Mouse (Mus musculus) hindbrain, embryonic 15.5 days (tissue): ENCODE results near the gene Ptpra. TPM values are rescaled to one million over a fixed set of nuclear protein-coding genes. Genes with fewer than 3 reads are reported as not detected.

Experiments
- ATAC-seq: fragments of 200-750 bp; cut with Nextera tagmentation; 2 replicates; pipeline ENCODE4 v1.8.0; 2017; ENCODE audit warnings: low read depth, moderate number of reproducible peaks, moderate TSS enrichment; ENCODE audit not compliant: low FRiP score
- H3K27ac ChIP-seq: fragments of 300-500 bp; sonication (generic); replicated peaks from 2 replicates; pipeline ENCODE4 v1.5.1; 2015; ENCODE audit warnings: mild to moderate bottlenecking, inconsistent platforms
- H3K27me3 ChIP-seq: fragments of 300-500 bp; sonication (generic); 2 replicates; pipeline ENCODE4 v1.6.1; 2015; ENCODE audit warnings: control low read depth, inconsistent platforms
- H3K36me3 ChIP-seq: fragments of 300-500 bp; sonication (generic); 2 replicates; pipeline ENCODE4 v1.6.1; 2015; ENCODE audit warnings: control low read depth, inconsistent platforms
- H3K4me1 ChIP-seq: fragments of 300-500 bp; sonication (generic); replicated peaks from 2 replicates; pipeline ENCODE4 v1.6.1; 2015; ENCODE audit warnings: control low read depth, inconsistent platforms
- H3K4me2 ChIP-seq: fragments of 300-500 bp; sonication (generic); 2 replicates; pipeline ENCODE4 v1.6.1; 2015; ENCODE audit warnings: moderate library complexity, mild to moderate bottlenecking, inconsistent platforms
- H3K4me3 ChIP-seq: fragments of 300-500 bp; sonication (generic); 2 replicates; pipeline ENCODE4 v1.5.1; 2015; ENCODE audit warnings: mild to moderate bottlenecking, inconsistent platforms
- H3K9ac ChIP-seq: fragments of 300-500 bp; sonication (generic); 2 replicates; pipeline ENCODE4 v1.6.1; 2015; ENCODE audit warnings: inconsistent platforms
- H3K9me3 ChIP-seq: fragments of 300-500 bp; sonication (generic); 2 replicates; pipeline ENCODE4 v1.6.1; 2016; ENCODE audit warnings: control low read depth, inconsistent platforms
- WGBS: fragments of 180-500 bp; shearing (Covaris S2); methylation state at CpG from one replicate; pipeline ENCODE4 v1.1.7; 2015; 5-methylcytosine and 5-hydroxymethylcytosine counted together
- microRNA-seq: library from miRNA; unstranded; fragments of <30 nt; microRNA quantifications from one replicate; pipeline ENCODE4, GENCODE M21; 2016
- polyA plus RNA-seq: library from polyadenylated mRNA; unstranded; fragments of >200 nt; fragmentation: Nextera tagmentation; extraction: Ambion mirVana; gene quantifications from 2 replicates; pipeline ENCODE4 v1.2.1, GENCODE M21; 2015

Ptpra gene
- polyA plus RNA-seq, 1 experiment from 2014 or later = 145 TPM

DNA sequence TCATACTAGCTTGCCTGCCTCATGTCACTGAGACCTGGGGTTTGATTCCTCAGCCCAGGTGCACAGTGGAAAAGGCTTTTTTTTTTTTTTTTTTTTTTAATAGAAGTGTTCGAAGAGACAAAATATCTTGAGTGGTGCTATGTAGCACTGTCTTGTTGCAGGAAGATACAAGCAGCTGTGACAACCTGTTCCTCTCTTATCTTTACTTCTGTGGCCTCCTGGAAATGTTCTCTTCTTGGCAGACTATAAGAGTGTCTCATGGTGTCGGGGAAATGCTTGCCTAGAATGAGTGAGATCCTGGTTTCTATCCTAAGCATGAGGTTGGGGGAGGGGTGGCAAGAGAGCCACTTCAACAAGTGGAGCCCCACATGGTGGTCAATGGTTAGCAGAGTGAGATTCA, 138.3 kb downstream of the Ptpra start:
- H3K9me3 ChIP-seq = no peaks in the 10 kb centered on the region
- WGBS = 94% methylated on average over 2 of the region's 2 CpGs
- no peak overlapping the region for H3K4me3 ChIP-seq
- no peak overlapping the region for H3K27ac ChIP-seq
- no peaks in the 10 kb centered on the region for H3K4me1 ChIP-seq
- ATAC-seq = no peak
- H3K27me3 ChIP-seq = no peaks in the 10 kb centered on the region
- H3K9ac ChIP-seq = no peak overlapping the region
- peaks cover 16% of the 10 kb centered on the region; the same call in 1 of the 2 replicates for H3K36me3 ChIP-seq
- no peak overlapping the region for H3K4me2 ChIP-seq

GRCm38 (mm10) chr2:130589157-130589556, 139.1 kb downstream of the Ptpra start:
- H3K4me3 ChIP-seq = no peak overlapping the region
- no peak for ATAC-seq
- peaks cover 16% of the 10 kb centered on the region; the same call in 1 of the 2 replicates for H3K36me3 ChIP-seq
- H3K27ac ChIP-seq = no peak overlapping the region
- H3K9ac ChIP-seq = no peak overlapping the region
- H3K27me3 ChIP-seq = no peaks in the 10 kb centered on the region
- no peaks in the 10 kb centered on the region for H3K4me1 ChIP-seq
- H3K9me3 ChIP-seq = no peaks in the 10 kb centered on the region
- H3K4me2 ChIP-seq = no peak overlapping the region
- WGBS = 46% methylated on average over 4 of the region's 4 CpGs

DNA sequence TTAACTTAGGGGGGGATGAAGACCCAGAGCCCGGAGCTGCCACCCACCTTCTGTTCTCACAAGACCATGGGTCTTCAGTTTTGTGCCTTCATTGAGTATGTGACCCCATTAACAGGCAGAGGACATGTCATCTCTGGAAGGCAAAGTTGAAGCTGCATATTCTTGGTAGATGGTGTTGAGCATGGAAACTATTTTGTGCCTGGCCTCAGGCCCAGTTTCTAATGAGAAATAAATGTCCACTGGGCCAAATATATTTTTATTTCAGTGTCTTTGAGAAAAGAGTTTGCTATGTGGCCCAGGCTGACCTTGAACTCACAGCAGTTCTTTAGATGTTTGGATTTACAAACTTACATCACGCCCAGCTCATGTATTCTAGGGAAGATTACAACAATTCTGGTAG, 139.7 kb downstream of the Ptpra start:
- Histone ChIP-seq H3K27ac (no peak overlapping the region), H3K9me3 (no peaks in the 10 kb centered on the region), H3K4me1 (no peaks in the 10 kb centered on the region), H3K36me3 (peaks cover 21% of the 10 kb centered on the region; the same call in 1 of the 2 replicates), H3K4me3 (no peak overlapping the region), H3K9ac (no peak overlapping the region), H3K27me3 (no peaks in the 10 kb centered on the region), H3K4me2 (no peak overlapping the region)
- WGBS = 97% methylated on average over 2 of the region's 2 CpGs
- ATAC-seq = no peak

DNA sequence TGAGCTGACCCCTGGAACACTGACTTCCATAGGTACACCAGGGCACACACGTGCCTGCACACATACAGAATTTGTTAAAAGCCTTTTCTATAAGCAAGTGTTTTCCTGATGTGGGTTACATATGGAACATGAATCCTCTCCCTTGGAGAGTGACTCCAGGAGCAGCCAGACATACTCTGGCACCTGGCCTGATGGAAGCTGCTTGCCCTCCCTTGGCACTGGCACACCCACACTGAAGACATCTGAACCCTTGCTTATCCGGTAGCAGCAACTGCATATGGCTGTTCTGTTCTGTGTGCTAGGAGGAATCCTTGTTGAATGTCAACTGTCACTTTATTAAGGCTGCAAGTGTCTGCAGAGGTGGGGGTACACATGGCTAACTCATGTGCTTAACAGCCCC, 140.9 kb downstream of the Ptpra start:
- Histone ChIP-seq H3K9ac (no peak overlapping the region), H3K4me3 (no peak overlapping the region), H3K4me2 (no peak overlapping the region), H3K27ac (no peak overlapping the region), H3K27me3 (no peaks in the 10 kb centered on the region), H3K36me3 (peaks cover 30% of the 10 kb centered on the region; the same call in 1 of the 2 replicates), H3K4me1 (no peaks in the 10 kb centered on the region), H3K9me3 (no peaks in the 10 kb centered on the region)
- ATAC-seq = no peak
- WGBS = 91% methylated on average over 2 of the region's 2 CpGs

GRCm38 (mm10) chr2:130595596-130595995, 145.5 kb downstream of the Ptpra start:
- H3K4me2 ChIP-seq = no peak overlapping the region
- no peak overlapping the region for H3K4me3 ChIP-seq
- ATAC-seq = no peak
- no peaks in the 10 kb centered on the region for H3K9me3 ChIP-seq
- H3K4me1 ChIP-seq = no peaks in the 10 kb centered on the region
- peaks cover 52% of the 10 kb centered on the region for H3K36me3 ChIP-seq
- no peak overlapping the region for H3K27ac ChIP-seq
- H3K9ac ChIP-seq = no peak overlapping the region
- 88% methylated on average over 1 of the region's 1 CpGs for WGBS
- H3K27me3 ChIP-seq = no peaks in the 10 kb centered on the region

- H3K27me3 ChIP-seq = no peaks in the 10 kb centered on the region
- 11% methylated on average over 1 of the region's 1 CpGs for WGBS
- no peak overlapping the region for H3K4me3 ChIP-seq
- H3K4me2 ChIP-seq = no peak overlapping the region
- peak; percentile 54; the same call in 1 of the 2 replicates for ATAC-seq
- H3K27ac ChIP-seq = no peak overlapping the region
- H3K9ac ChIP-seq = no peak overlapping the region
- no peaks in the 10 kb centered on the region for H3K4me1 ChIP-seq
- H3K36me3 ChIP-seq = peaks cover 53% of the 10 kb centered on the region
- H3K9me3 ChIP-seq = no peaks in the 10 kb centered on the region
Observed at GRCm38 (mm10) chr2:130597601-130598010, 147.5 kb downstream of the Ptpra start.

DNA sequence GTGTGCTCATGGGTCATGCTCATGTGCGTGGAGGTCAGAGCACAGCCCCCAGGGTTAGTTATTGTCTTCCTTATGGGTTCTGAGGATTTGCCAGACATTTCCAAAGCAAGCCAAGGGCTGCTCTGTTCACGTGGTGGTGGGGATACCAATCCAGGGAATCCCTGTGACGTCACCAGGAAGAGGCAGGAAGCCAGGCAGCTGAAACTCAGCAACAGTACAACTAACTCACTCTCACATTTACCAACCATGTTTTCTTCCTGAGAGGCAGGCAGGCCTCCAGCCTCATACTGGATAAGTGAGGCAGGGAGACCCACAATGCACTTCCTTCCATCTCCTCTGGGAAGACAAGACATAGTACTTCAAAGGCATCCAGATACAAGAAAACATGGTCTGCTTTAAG, 148.3 kb downstream of the Ptpra start:
- no peak overlapping the region for H3K4me2 ChIP-seq
- no peak overlapping the region for H3K9ac ChIP-seq
- no peaks in the 10 kb centered on the region for H3K9me3 ChIP-seq
- ATAC-seq = no peak
- H3K4me1 ChIP-seq = no peaks in the 10 kb centered on the region
- 73% methylated on average over 3 of the region's 3 CpGs for WGBS
- H3K4me3 ChIP-seq = no peak overlapping the region
- H3K36me3 ChIP-seq = peaks cover 61% of the 10 kb centered on the region
- no peaks in the 10 kb centered on the region for H3K27me3 ChIP-seq
- H3K27ac ChIP-seq = no peak overlapping the region

DNA sequence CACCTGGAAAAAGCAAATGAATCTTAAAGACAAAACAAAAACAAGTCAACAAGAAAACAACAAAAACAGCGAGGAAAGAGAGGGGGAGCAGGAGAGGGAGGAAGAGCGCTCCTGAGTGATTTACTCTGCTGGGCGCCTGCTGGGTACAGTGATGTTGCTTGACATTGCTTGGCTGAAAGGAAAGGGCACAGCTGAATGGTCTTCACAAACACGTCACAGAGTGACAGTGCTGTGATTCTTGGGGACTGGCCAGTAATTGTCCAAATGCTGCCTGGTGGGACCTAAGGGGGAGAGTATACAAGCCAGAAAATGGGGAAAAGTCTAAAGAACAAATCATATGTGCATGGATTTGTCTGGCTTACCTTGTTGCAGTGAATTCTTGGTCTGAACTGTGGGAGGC, 152.1 kb downstream of the Ptpra start:
- Histone ChIP-seq H3K4me1 (no peaks in the 10 kb centered on the region), H3K9me3 (no peaks in the 10 kb centered on the region), H3K36me3 (peaks cover 53% of the 10 kb centered on the region), H3K9ac (no peak overlapping the region), H3K27ac (no peak overlapping the region), H3K27me3 (no peaks in the 10 kb centered on the region), H3K4me2 (no peak overlapping the region), H3K4me3 (no peak overlapping the region)
- no peak for ATAC-seq
- 82% methylated on average over 4 of the region's 4 CpGs for WGBS

Small RNA genes lying within 50 kb of the gene (microRNA-seq; reads per million reads assigned to microRNA genes)
- not detected for gene Gm23876

Other genes starting within 250 kb of the Ptpra start
- gene Nop56, start 175.8 kb upstream of the Ptpra start, polyA plus RNA-seq = 225 and 240 TPM in 2 replicates
- gene Idh3b, start 165.7 kb upstream of the Ptpra start, polyA plus RNA-seq = 183 and 194 TPM in 2 replicates
- gene Ebf4, start 155.1 kb upstream of the Ptpra start, polyA plus RNA-seq = 7.0 and 7.5 TPM in 2 replicates
- 29.0 and 32.6 TPM in 2 replicates for gene Cpxm1, start 52.7 kb upstream of the Ptpra start, polyA plus RNA-seq
- 0.12 and 0.26 TPM in 2 replicates for gene Gm28372, start 45.0 kb upstream of the Ptpra start, polyA plus RNA-seq
- 0.38 and 0.97 TPM in 2 replicates for gene 1700020A23Rik, start 45.0 kb upstream of the Ptpra start, polyA plus RNA-seq
- 0.36 TPM in 1 of 2 replicates, not detected in the other for gene Tmem239, start 43.8 kb upstream of the Ptpra start, polyA plus RNA-seq
- gene Vps16, start 25.9 kb upstream of the Ptpra start, polyA plus RNA-seq = 102 and 105 TPM in 2 replicates
- gene Pced1a, start 25.6 kb upstream of the Ptpra start, polyA plus RNA-seq = 12.5 and 13.2 TPM in 2 replicates
- gene Mrps26, start 113.5 kb downstream of the Ptpra start, polyA plus RNA-seq = 100 and 106 TPM in 2 replicates
- gene Oxt, start 125.9 kb downstream of the Ptpra start, polyA plus RNA-seq = 0.42 TPM in 1 of 2 replicates, not detected in the other
- not detected in 2 replicates for gene Avp, start 132.3 kb downstream of the Ptpra start, polyA plus RNA-seq
- gene Fastkd5, start 179.7 kb downstream of the Ptpra start, polyA plus RNA-seq = 9.5 and 11.4 TPM in 2 replicates
- 9.0 and 10.0 TPM in 2 replicates for gene Ubox5, start 179.8 kb downstream of the Ptpra start, polyA plus RNA-seq
- gene Lzts3, start 192.5 kb downstream of the Ptpra start, polyA plus RNA-seq = 17.9 and 19.8 TPM in 2 replicates
- 66.6 and 72.6 TPM in 2 replicates for gene Ddrgk1, start 214.4 kb downstream of the Ptpra start, polyA plus RNA-seq
- 123 and 125 TPM in 2 replicates for gene Itpa, start 217.3 kb downstream of the Ptpra start, polyA plus RNA-seq
- gene Slc4a11, start 247.2 kb downstream of the Ptpra start, polyA plus RNA-seq = 0.52 and 0.64 TPM in 2 replicates